Mouse (Mus musculus): ENCODE results near the gene Dgki. TPM values are rescaled to one million over a fixed set of nuclear protein-coding genes. Genes with fewer than 3 reads are reported as not detected.

Gene Dgki
- total RNA-seq (2017), result not detected in 2 replicates

GRCm38 (mm10) chr6:37299562-37300390 lies at the start of gene Dgki:
Gene Dgki, minus strand, starts transcription at chr6:37300184.
- ATAC-seq (ENCODE audit: extremely low read depth, insufficient number of reproducible peaks, low FRiP score, poor library complexity, severe bottlenecking), result no peak

- ATAC-seq (ENCODE audit: extremely low read depth, insufficient number of reproducible peaks, low FRiP score, poor library complexity, severe bottlenecking), result no peak
Observed at GRCm38 (mm10) chr6:37347606-37348005, 47.6 kb upstream of the Dgki start.

GRCm38 (mm10) chr6:37338055-37338454 lies 38.1 kb upstream of the Dgki start:
- no peak for ATAC-seq (ENCODE audit: extremely low read depth, insufficient number of reproducible peaks, low FRiP score, poor library complexity, severe bottlenecking)

- ATAC-seq (ENCODE audit: extremely low read depth, insufficient number of reproducible peaks, low FRiP score, poor library complexity, severe bottlenecking), result no peak
Observed at GRCm38 (mm10) chr6:37336831-37337260, 36.9 kb upstream of the Dgki start.

GRCm38 (mm10) chr6:37336381-37336780 lies 36.4 kb upstream of the Dgki start:
- no peak for ATAC-seq (ENCODE audit: extremely low read depth, insufficient number of reproducible peaks, low FRiP score, poor library complexity, severe bottlenecking)

GRCm38 (mm10) chr6:37332846-37333245 lies 32.9 kb upstream of the Dgki start:
- no peak for ATAC-seq (ENCODE audit: extremely low read depth, insufficient number of reproducible peaks, low FRiP score, poor library complexity, severe bottlenecking)

GRCm38 (mm10) chr6:37329901-37330864 lies 30.2 kb upstream of the Dgki start:
- ATAC-seq (ENCODE audit: extremely low read depth, insufficient number of reproducible peaks, low FRiP score, poor library complexity, severe bottlenecking), result no peak

- no peak for ATAC-seq (ENCODE audit: extremely low read depth, insufficient number of reproducible peaks, low FRiP score, poor library complexity, severe bottlenecking)
Observed at GRCm38 (mm10) chr6:37329376-37329775, 29.4 kb upstream of the Dgki start.

GRCm38 (mm10) chr6:37328671-37329070 lies 28.7 kb upstream of the Dgki start:
- ATAC-seq (ENCODE audit: extremely low read depth, insufficient number of reproducible peaks, low FRiP score, poor library complexity, severe bottlenecking), result no peak

GRCm38 (mm10) chr6:37327519-37327918 lies 27.5 kb upstream of the Dgki start:
- no peak for ATAC-seq (ENCODE audit: extremely low read depth, insufficient number of reproducible peaks, low FRiP score, poor library complexity, severe bottlenecking)

GRCm38 (mm10) chr6:37326603-37326955 lies 26.6 kb upstream of the Dgki start:
- no peak for ATAC-seq (ENCODE audit: extremely low read depth, insufficient number of reproducible peaks, low FRiP score, poor library complexity, severe bottlenecking)

GRCm38 (mm10) chr6:37325906-37326602 lies 26.1 kb upstream of the Dgki start:
- no peak for ATAC-seq (ENCODE audit: extremely low read depth, insufficient number of reproducible peaks, low FRiP score, poor library complexity, severe bottlenecking)

GRCm38 (mm10) chr6:37325076-37325475 lies 25.1 kb upstream of the Dgki start:
- ATAC-seq (ENCODE audit: extremely low read depth, insufficient number of reproducible peaks, low FRiP score, poor library complexity, severe bottlenecking), result no peak

- ATAC-seq (ENCODE audit: extremely low read depth, insufficient number of reproducible peaks, low FRiP score, poor library complexity, severe bottlenecking), result no peak
Observed at GRCm38 (mm10) chr6:37322641-37323040, 22.7 kb upstream of the Dgki start.

- no peak for ATAC-seq (ENCODE audit: extremely low read depth, insufficient number of reproducible peaks, low FRiP score, poor library complexity, severe bottlenecking)
Observed at GRCm38 (mm10) chr6:37322088-37322487, 22.1 kb upstream of the Dgki start.

- no peak for ATAC-seq (ENCODE audit: extremely low read depth, insufficient number of reproducible peaks, low FRiP score, poor library complexity, severe bottlenecking)
Observed at GRCm38 (mm10) chr6:37317904-37318303, 17.9 kb upstream of the Dgki start.

- ATAC-seq (ENCODE audit: extremely low read depth, insufficient number of reproducible peaks, low FRiP score, poor library complexity, severe bottlenecking), result no peak
Observed at GRCm38 (mm10) chr6:37315440-37315839, 15.5 kb upstream of the Dgki start.

- no peak for ATAC-seq (ENCODE audit: extremely low read depth, insufficient number of reproducible peaks, low FRiP score, poor library complexity, severe bottlenecking)
Observed at GRCm38 (mm10) chr6:37310601-37311000, 10.6 kb upstream of the Dgki start.

- ATAC-seq (ENCODE audit: extremely low read depth, insufficient number of reproducible peaks, low FRiP score, poor library complexity, severe bottlenecking), result no peak
Observed at GRCm38 (mm10) chr6:37306616-37307015, 6.6 kb upstream of the Dgki start.

All from neutrophil, adult 5-6 weeks (primary cell).